Mouse (Mus musculus): ENCODE results near the gene Ncf4.

Gene Ncf4

GRCm38 (mm10) chr15:78310971-78311370 is 66.4 kb downstream of the Ncf4 start:
- no peak for DNase-seq (ENCODE audit: low read depth, low spot score)
